Mouse (Mus musculus) myocyte (in vitro differentiated cells): ENCODE results near the gene Cnpy2. TPM values are rescaled to one million over a fixed set of nuclear protein-coding genes. Genes with fewer than 3 reads are reported as not detected.
A peak's percentile ranks its signal among the peaks of the same experiment; 100 is the strongest.

Source experiments
- H3K27me3 ChIP-seq: one replicate; pipeline ENCODE4 v1.6.1; 2011; ENCODE audit not compliant: control insufficient read depth, insufficient read depth, insufficient read length
- H3K36me3 ChIP-seq: one replicate; pipeline ENCODE4 v1.6.1; 2011; ENCODE audit not compliant: control insufficient read depth, insufficient read depth
- H3K4me2 ChIP-seq: one replicate; pipeline ENCODE4 v1.6.1; 2011; ENCODE audit warnings: low read depth, control low read depth
- H3K4me3 ChIP-seq: one replicate; pipeline ENCODE4 v1.5.1; 2011; ENCODE audit warnings: mild to moderate bottlenecking, control low read depth, moderate library complexity
- H3K79me2 ChIP-seq: one replicate; pipeline ENCODE4 v1.6.1; 2011; ENCODE audit not compliant: control insufficient read depth, insufficient read depth
- H3ac ChIP-seq: one replicate; pipeline ENCODE4 v1.6.1; 2011; ENCODE audit not compliant: control insufficient read depth, insufficient read length
- CEBPB ChIP-seq: IDR thresholded peaks from 2 replicates; pipeline ENCODE4 v1.6.1; 2011; ENCODE audit warnings: mild to moderate bottlenecking, moderate library complexity; ENCODE audit not compliant: poor library complexity, insufficient read depth, severe bottlenecking
- E2F4 ChIP-seq: IDR thresholded peaks from one replicate; pipeline ENCODE4 v1.6.1; 2011; ENCODE audit warnings: mild to moderate bottlenecking, control low read depth, moderate library complexity; ENCODE audit not compliant: insufficient read depth
- MAX ChIP-seq: IDR thresholded peaks from one replicate; pipeline ENCODE4 v1.6.1; 2011; ENCODE audit warnings: low read depth, mild to moderate bottlenecking, control low read depth
- MYOD1 ChIP-seq, 3 experiments: IDR thresholded peaks; one replicate each; pipeline ENCODE4 v1.6.1; 2011; ENCODE audit warnings: control low read depth in 2 of 3, low read depth in 2 of 3, mild to moderate bottlenecking in 2 of 3, moderate library complexity in 1 of 3; ENCODE audit not compliant: insufficient read length in 2 of 3, control insufficient read depth in 1 of 3
- MYOG ChIP-seq, 3 experiments: IDR thresholded peaks; one replicate each; pipeline ENCODE4 v1.6.1; 2011; ENCODE audit warnings: control low read depth in 2 of 3, low read depth in 2 of 3, mild to moderate bottlenecking in 2 of 3; ENCODE audit not compliant: insufficient read length in 2 of 3, control insufficient read depth in 1 of 3, insufficient read depth in 1 of 3
- POLR2A ChIP-seq: IDR thresholded peaks from one replicate; pipeline ENCODE4 v1.6.1; 2011; ENCODE audit warnings: low read depth, mild to moderate bottlenecking, control low read depth, moderate library complexity; ENCODE audit not compliant: insufficient read length
- POLR2AphosphoS2 ChIP-seq: IDR thresholded peaks from one replicate; pipeline ENCODE4 v1.6.1; 2011; ENCODE audit warnings: low read depth, control low read depth; ENCODE audit not compliant: insufficient read length
- REST ChIP-seq: IDR thresholded peaks from one replicate; pipeline ENCODE4 v1.6.1; 2011; ENCODE audit warnings: mild to moderate bottlenecking, control low read depth, moderate library complexity; ENCODE audit not compliant: insufficient read depth, insufficient read length
- SRF ChIP-seq: IDR thresholded peaks from one replicate; pipeline ENCODE4 v1.6.1; 2011; ENCODE audit warnings: low read depth; ENCODE audit not compliant: control insufficient read depth, insufficient read length
- TCF12 ChIP-seq: IDR thresholded peaks from one replicate; pipeline ENCODE4 v1.6.1; 2011; ENCODE audit warnings: mild to moderate bottlenecking, control low read depth; ENCODE audit not compliant: poor library complexity, insufficient read depth, severe bottlenecking
- TCF3 ChIP-seq: IDR thresholded peaks from one replicate; pipeline ENCODE4 v1.6.1; 2011; ENCODE audit warnings: low read depth, control low read depth; ENCODE audit not compliant: insufficient read length
- USF1 ChIP-seq: IDR thresholded peaks from one replicate; pipeline ENCODE4 v1.6.1; 2011; ENCODE audit warnings: low read depth, mild to moderate bottlenecking, control low read depth, moderate library complexity
- polyA plus RNA-seq: library from polyadenylated mRNA; unstranded; fragments of >200 nt; fragmentation: generic; extraction: Trizol; gene quantifications from one replicate; pipeline ENCODE4 v1.2.1, GENCODE M21; 2012; ENCODE audit warnings: missing spikeins

Cnpy2 gene
- polyA plus RNA-seq, 1 experiment: 91.8 TPM

DNA sequence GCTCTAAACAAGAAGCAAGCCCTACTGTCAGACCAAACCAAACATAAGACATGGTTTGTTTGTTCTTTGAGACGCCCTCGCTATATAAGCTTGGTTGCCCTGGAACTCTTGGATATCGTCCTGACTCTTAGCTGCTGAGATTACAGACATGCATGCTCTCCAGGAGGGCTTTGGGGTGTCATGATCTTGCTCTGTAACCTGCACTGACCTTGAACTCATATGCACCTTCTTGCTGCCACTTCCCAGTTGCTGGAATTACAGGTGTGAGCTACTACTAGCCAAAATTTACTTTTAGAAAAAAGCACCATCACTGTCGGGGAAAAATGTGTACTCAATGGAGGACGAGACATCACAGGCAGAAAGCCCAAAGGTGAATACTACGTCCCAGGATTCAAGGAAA is 47.3 kb downstream of the Cnpy2 start:
- Histone ChIP-seq H3ac (peak overlapping the region; percentile 69), H3K27me3 (no peaks in the 10 kb centered on the region), H3K36me3 (peaks cover 9% of the 10 kb centered on the region), H3K4me2 (peak overlapping the region; percentile 82), H3K4me3 (peak overlapping the region; percentile 58), H3K79me2 (no peaks in the 10 kb centered on the region)
- TF ChIP-seq MYOD1 (IDR thresholded peaks at IDR 0.05; ENCODE audit: control insufficient read depth in 1 of 3, insufficient read length in 2 of 3, low read depth in 2 of 3) (no peak), TCF3 (no peak), USF1 (no peak), E2F4 (no peak), POLR2AphosphoS2 (no peak), MYOG (IDR thresholded peaks at IDR 0.05; ENCODE audit: control insufficient read depth in 1 of 3, insufficient read depth in 1 of 3, insufficient read length in 2 of 3, low read depth in 2 of 3) (no peak), CEBPB (no peak), SRF (no peak), POLR2A (no peak), MAX (no peak), TCF12 (no peak), REST (no peak)

DNA sequence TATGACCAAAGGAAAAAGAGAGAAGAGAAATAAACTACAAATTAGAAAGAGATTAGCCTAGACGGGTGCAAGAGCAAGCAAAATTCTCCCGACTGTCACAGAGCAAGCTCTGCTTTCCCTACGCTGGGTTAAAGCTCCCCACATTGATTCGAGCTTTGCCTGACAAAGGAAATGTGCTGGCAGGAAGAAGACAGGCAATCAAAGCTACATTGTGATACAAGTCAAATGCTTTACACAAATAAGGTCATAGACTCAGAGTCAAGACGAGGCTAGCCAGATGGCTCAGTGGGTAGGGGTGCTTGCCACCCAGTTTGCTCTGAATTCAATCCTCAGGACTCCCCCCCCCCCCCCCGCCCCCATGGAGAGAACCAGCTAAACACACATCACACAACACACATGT is 47.8 kb downstream of the Cnpy2 start:
- Histone ChIP-seq H3K27me3 (no peaks in the 10 kb centered on the region), H3K4me3 (no peak overlapping the region)

DNA sequence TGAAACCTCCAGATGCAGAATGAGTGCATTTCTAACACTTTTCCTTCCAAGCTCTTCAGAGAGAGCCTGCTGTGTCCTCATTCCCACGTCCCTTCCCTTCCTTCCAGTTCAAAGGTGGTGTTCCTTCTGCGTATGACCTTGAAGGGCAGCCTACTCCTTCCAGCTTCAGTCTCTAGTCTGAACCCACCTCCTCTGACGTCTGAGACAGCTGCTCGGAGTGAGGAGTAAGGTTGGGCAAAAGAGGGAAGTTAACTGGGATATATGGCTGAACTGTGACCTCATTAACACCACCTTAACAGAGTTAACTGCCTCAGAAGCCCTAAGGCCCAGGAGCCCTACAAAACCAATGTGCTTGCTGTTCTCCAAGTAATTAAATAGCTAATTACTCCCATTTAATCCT is 48.3 kb downstream of the Cnpy2 start:
- Histone ChIP-seq H3K79me2 (no peaks in the 10 kb centered on the region), H3ac (no peak overlapping the region), H3K4me2 (no peak overlapping the region), H3K27me3 (no peaks in the 10 kb centered on the region), H3K36me3 (no peaks in the 10 kb centered on the region), H3K4me3 (no peak overlapping the region)
- peak in 1 of 3 experiments; percentile 4 for TF ChIP-seq MYOD1 (IDR thresholded peaks at IDR 0.05; ENCODE audit: control insufficient read depth in 1 of 3, insufficient read length in 2 of 3, low read depth in 2 of 3)
- no peak for TF ChIP-seq REST

More for the DNA sequence above, 47.8 kb downstream of the Cnpy2 start:
- H3ac ChIP-seq: no peak overlapping the region
- TF ChIP-seq SRF (no peak), POLR2AphosphoS2 (no peak), CEBPB (no peak), MAX (no peak)
- no peaks in the 10 kb centered on the region for H3K79me2 ChIP-seq
- no peak overlapping the region for H3K4me2 ChIP-seq
- peaks cover 5% of the 10 kb centered on the region for H3K36me3 ChIP-seq

DNA sequence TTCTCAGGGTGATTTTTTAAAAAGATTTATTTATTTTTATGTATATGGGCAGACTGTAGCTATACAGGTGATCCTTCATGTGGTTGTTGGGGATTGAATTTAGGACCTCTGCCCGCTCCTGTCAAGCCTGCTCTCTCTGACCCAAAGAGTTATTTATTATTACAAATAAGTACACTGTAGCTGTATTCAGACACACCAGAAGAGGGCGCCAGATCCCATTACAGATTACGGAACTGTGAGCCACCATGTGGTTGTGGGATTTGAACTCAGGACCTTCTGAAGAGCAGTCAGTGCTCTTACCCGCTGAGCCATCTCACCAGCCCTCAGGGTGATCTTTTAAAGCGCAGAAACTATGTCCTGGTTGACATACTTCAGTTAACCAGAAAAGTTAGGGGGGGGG is 49.9 kb downstream of the Cnpy2 start:
- no peak overlapping the region for H3ac ChIP-seq
- no peaks in the 10 kb centered on the region for H3K79me2 ChIP-seq
- H3K36me3 ChIP-seq: no peaks in the 10 kb centered on the region
- no peak overlapping the region for H3K4me2 ChIP-seq
- no peak overlapping the region for H3K4me3 ChIP-seq
- TF ChIP-seq E2F4 (no peak), MYOD1 (IDR thresholded peaks at IDR 0.05; ENCODE audit: control insufficient read depth in 1 of 3, insufficient read length in 2 of 3, low read depth in 2 of 3) (no peak), SRF (no peak), TCF12 (no peak), MYOG (IDR thresholded peaks at IDR 0.05; ENCODE audit: control insufficient read depth in 1 of 3, insufficient read depth in 1 of 3, insufficient read length in 2 of 3, low read depth in 2 of 3) (no peak), MAX (no peak), USF1 (no peak), POLR2A (no peak), TCF3 (no peak), CEBPB (no peak)
- no peaks in the 10 kb centered on the region for H3K27me3 ChIP-seq

- Histone ChIP-seq H3ac (no peak overlapping the region), H3K36me3 (no peaks in the 10 kb centered on the region), H3K27me3 (no peaks in the 10 kb centered on the region), H3K4me2 (peak overlapping the region; percentile 0), H3K4me3 (no peak overlapping the region), H3K79me2 (peaks cover 9% of the 10 kb centered on the region)
- peak; percentile 62 for TF ChIP-seq USF1
- TF ChIP-seq MAX: no peak
- TF ChIP-seq POLR2AphosphoS2: no peak
- no peak for TF ChIP-seq MYOG (IDR thresholded peaks at IDR 0.05; ENCODE audit: control insufficient read depth in 1 of 3, insufficient read depth in 1 of 3, insufficient read length in 2 of 3, low read depth in 2 of 3)
- no peak for TF ChIP-seq POLR2A
- TF ChIP-seq REST: no peak
These were observed 50.9 kb downstream of the Cnpy2 start for GRCm38 (mm10) chr10:128372989-128373748.
